Mouse (Mus musculus) granulocyte monocyte progenitor cell, adult 5-6 weeks (primary cell): ENCODE measurements around the gene Abhd8. TPM values are rescaled to one million over a fixed set of nuclear protein-coding genes. Genes with fewer than 3 reads are reported as not detected.
A peak's percentile ranks its signal among the peaks of the same experiment; 100 is the strongest.

ENCODE experiments used
- ATAC-seq: replicated peaks from 2 replicates; pipeline ENCODE4 v1.8.0; 2016; ENCODE audit warnings: mild to moderate bottlenecking, moderate TSS enrichment, inconsistent platforms; ENCODE audit not compliant: poor library complexity, severe bottlenecking
- total RNA-seq, 2 experiments: library from RNA; stranded (forward) in 1 of 2; stranded (reverse) in 1 of 2; fragments of 200-712, 200-1000 nt in 1 of 2; fragments of >200 nt in 1 of 2; fragmentation: Nextera tagmentation in 1 of 2; gene quantifications; 2 replicates each; pipeline ENCODE4 v1.2.3; 2014 to 2017

The Abhd8 gene
- 1.6 and 7.4 TPM in 2 replicates for total RNA-seq (2014; fragmentation: Nextera tagmentation)
- 4.7 and 5.4 TPM in 2 replicates for total RNA-seq (2017)

DNA sequence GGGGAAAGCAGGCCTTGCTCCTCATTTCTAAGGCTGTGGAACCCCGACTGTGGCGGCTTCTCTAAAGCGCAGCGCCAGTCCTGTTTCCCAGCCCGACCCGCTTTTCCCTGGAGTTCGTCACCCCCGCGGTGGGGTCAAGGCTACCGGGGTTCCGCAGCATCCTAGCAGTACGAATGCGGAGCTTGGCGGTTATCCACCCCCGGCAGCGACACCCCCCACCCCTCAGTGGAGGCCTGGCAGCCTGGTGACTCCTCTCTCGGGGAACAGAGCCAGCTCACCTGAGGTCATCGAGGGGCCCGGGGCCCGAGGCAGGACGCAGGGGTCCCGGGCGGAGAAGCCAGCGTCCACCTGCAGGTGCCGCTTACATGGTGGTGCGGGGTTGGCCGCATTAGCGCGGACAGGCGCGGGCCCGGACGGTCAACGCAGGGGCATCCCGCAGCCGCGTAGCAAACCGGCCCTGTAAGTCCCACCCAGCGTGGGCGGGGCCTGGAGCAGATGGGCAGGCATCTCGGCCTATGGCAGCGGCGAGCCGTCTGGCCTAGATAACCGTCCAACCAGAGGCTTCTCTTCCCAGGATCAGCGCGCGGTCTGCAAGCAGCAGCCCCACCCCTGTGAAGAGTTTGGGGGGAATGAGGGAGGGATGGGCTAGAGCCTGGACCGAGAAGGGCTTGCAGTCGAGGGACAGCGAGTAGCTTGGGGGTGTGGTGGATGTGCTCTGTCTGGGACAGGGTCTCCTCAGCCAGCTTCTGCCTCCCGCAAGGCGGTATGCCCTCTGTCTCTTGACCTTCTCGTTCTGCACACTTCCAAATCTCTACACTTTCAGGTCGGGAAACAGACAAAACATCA, at the start of gene Abhd8:
Gene Abhd8 (minus strand): TSS at position 468 of the 846 bp plus-strand sequence.
- peak; percentile 74 for ATAC-seq

DNA sequence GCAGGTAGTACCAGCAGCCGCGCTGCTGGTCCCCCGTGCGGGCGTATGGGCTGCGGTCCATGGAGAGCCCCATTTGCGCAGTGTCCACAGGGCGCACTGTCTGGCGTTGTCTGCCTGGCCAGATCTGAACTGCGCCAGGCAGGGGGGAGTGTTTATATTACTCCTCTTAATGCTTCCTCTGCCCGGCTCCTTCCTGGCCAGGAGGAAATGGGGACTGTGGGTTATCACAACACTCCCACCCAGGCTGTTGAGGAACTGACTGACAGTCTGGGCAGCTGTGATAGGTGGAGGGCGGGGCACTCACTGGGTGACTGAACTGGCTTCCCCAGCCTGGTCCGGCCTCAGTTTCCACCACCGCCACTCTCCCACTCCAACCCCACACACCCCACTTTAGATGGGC, 48.2 kb upstream of the Abhd8 start, which contains the start of gene Plvap:
Gene Plvap (minus strand): TSS at position 109 of the 400 bp plus-strand sequence.
- peak; percentile 84 for ATAC-seq

DNA sequence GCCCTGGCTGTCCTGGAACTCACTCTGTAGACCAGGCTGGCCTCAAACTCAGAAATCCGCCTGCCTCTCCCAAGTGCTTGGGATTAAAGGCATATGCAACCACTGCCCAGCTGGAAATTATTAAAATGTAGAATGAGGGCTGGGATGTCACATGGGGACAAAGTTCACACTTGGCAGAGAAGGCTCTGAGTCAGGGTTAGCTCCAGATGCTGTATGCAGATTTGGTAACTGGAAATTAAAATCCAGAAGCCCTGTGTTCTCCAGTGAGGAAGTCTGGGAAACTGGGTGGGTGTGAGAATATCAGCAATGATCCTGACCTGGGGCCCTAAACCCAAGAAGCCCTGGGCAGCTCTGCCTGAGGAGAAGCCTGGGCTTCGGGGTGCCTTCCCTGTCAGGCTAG, 45.9 kb upstream of the Abhd8 start:
- no peak for ATAC-seq

DNA sequence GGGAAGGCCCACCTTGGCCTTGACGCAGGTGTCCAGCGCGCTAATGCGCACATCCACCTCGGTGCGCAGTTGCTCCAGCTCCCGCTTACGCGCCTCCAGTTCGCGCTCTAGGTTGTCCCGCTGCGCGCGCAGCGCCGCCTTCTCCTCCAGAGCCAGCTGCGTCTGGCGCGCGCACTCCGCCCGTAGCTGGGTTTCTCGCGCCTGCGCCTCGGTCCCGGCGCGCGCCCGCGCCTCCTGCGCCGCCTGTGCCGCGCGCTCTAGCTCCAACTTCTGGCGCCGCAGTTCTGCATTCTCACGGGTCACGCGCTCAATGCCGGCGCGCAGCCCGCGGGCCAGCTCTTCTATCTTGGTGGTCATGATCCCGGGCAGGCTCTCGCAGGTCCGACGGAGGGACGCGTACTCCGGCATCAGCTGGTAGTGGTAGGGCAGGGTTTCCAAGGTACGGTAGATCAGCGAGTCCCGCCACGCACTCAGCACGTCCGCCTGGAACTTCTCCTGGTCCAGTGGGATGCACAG, 44.2 kb upstream of the Abhd8 start:
- ATAC-seq: peak; percentile 68

DNA sequence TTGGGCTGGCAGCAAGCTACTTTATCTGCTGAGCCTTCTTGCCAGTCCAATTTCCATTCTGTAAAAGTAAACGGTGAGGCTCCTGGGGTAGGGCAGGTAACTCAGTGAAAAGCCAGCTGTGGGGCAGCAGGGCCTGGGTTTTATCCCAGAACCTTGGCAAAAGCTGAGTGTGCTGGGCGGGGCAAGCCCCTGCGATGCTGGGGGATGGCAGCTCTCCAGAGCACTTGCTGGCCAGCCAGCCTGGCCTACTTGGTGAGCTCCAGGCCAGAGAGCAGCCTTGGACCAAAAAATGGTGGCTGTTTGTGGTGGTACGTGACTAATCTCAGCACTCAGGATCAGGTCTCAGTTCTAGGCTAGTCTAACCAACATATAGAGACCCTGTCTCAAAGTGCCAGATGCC, 42.5 kb upstream of the Abhd8 start:
- no peak for ATAC-seq

DNA sequence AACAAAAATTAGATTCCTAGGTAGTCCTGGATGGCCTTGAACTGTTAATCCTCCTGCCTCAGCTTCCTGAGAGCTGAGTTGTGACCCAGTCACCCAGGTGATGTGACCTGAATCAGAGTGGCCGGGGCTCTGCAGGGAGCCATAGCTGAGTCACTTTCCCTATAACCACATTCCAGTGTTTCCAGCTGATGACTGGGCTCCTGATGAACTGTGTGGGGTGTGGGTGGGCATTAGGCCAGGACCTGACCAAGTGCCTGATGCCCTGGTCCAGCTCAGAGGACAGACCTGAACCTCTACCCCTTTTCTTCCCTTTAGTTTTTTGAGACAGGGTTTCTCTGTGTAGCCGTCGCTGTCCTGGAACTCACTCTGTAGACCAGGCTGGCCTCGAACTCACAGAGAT, 41.9 kb upstream of the Abhd8 start:
- ATAC-seq: no peak

DNA sequence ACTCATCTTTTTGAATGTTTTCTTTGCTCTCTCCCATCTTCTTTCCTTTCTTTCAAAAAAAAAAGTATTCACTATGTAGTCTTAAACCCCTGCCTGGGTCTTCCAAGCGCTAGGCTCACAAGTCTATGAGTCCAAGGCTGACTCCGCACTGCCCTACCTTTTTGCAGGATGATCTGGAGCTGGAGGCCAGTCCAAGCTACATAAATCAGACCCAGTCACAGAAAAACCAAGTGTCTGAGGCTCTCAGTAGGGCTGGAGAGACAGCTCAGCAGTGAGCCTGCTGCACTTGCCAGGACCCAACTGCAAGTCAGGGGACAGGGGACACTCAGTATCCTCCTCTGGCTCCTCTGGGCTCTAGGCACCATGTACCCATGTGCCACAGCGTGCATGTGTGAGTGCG, 40.9 kb upstream of the Abhd8 start:
- ATAC-seq: no peak

DNA sequence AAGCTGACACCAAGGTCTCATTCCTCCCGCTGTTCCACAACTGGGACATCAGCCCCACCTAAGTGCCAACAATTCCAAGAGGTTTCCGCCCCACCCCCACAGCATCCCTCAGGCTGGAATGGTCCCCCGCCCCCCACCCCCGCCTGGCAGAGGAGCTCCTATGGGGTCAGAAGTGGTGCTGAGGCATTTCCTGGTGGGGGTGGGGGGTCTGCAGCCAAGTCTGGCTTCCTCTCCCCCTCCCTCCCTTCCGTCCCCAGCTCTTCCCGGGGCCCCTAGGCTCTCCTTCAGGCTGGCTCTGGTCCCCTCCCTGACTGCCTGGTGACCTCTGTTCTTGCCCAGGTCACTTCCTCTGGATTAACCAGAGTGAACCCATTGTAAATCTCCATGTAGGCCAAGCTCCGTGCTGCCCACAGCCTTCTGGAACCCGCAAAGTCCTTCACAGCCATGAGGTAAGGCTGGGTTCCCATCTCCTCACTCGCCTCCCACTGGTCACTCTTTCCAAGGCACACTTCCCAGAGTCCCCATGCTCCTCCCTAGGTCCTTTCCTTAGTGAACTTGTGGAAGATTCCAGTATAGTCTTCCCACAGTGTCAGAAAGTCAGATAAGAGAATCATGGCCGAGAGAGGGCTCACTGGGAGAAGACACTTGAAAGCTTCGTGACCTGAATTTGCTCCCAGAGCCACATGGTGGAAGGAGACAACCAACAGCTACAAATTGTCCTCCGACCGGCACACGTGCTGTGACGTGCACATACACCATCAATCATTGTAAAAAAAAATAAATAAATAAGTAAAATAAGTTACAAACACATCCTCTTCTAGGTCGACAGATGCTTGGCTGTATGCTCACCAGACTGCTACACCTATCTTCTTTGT, 35.6 kb upstream of the Abhd8 start:
- no peak for ATAC-seq

DNA sequence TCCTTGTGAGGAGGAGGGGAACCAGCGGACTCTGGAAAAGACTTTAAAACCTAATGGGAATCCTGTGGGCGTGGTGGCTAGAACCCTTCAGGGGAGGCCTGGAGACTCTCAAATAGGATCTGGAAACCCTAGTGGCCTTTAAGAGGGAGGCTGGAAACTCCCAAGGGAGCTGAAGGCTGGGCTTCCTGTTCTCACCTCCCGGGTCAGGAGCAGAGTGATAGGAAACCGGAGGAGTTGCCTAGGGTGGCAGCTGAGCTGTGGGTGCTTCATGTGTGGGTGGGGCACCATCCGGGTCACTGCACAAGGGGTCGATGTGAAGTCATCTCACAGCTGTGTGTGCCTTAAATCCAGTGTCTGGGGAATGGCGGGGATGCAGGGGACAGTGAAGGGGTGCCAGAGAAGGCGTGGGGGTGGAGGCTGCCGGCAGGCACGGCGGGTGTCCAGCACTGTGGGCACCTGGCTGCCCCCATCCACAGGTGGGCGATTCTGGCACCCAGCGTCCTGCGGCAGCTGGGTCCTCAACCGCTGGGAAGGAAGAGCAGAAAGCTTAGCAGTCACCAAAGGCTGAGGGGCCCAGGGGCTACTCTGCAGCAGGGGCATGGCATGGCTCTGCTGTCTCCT, 34.5 kb upstream of the Abhd8 start:
- ATAC-seq: no peak

DNA sequence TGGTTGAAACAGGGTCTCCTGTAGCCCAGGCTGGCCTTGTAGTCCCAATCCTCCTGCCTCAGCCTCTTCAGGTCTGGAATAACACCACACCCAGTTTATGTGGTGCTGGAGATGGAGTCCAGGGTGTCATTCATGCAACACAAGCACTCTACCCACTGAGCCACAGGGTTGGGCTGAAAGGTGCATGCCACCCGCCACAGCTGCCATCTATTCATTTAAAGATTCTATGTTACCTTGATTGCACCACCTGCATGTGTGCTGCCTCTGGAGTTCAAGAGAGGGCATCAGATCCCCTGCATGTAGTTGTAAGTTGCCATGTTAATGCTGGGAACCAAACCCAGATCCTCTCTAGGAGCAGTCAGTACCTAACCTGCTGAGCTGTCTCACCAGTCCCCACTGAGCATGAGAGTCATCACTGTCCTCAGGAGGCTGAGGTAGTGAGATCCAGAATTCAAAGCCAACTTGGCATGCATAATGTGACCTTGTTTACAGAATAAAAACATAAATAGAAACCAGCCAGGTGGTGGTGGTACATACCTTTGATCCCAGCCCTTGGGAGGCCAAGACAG, 33.7 kb upstream of the Abhd8 start:
- no peak for ATAC-seq

DNA sequence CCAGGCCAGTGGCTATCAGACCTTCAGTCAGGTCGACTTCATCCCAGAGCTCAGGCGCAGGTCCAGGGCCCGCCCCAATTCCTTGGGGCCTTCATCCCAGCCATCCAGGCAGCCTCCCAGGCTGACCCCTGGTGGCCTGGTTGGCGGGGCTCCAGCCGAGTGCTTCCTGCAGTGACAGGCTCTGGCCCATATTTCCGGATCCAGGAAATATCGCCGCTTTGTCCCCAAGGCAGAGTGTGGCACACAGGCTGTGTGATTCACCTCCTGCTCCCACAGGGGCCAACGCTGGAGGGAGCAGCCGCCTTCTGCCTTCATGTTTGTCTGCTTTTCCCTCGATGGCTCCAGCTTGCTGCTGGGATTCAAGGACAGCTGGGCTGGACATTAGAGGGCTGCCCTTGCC, 33.0 kb upstream of the Abhd8 start:
- ATAC-seq: no peak

DNA sequence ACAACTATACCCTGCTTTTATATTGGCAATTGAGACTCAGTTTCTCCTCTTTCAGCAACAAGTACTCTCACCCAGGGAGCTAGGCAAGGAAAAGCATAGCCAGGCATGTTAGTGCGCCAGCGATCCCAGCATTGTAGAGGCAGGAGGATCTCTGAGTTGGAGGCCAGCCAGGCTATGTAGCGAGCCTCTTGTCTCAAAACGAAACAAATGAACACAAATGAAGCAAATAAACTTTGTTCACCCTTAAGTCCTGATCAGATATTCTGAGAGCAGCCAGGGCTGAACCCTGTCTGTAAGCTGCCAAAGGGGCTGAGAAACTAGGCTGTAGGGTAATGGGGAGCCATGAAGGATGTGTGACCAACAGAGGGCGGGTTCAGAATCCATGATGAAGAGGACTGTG, 32.4 kb upstream of the Abhd8 start:
- ATAC-seq: no peak

DNA sequence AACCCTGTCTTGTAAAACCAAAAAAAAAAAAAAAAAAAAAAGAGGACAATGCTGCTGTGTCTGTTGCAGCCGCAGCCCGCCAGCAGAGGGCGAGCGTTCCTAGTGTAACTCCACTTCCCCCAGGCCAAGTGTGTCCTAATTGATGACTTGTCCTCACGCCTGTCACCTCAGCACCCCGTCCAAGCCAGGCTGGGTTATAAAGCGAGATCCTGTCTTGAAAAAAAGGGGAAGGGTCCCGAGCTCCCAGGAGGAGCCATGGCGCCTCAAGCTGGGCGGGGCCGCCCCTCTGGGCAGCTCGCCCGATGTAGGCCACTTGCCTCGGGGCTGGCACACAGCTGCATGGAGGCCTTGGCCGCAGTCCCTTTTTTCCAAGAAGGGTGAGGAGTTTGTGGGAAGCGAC, 31.6 kb upstream of the Abhd8 start:
- peak; percentile 97 for ATAC-seq

DNA sequence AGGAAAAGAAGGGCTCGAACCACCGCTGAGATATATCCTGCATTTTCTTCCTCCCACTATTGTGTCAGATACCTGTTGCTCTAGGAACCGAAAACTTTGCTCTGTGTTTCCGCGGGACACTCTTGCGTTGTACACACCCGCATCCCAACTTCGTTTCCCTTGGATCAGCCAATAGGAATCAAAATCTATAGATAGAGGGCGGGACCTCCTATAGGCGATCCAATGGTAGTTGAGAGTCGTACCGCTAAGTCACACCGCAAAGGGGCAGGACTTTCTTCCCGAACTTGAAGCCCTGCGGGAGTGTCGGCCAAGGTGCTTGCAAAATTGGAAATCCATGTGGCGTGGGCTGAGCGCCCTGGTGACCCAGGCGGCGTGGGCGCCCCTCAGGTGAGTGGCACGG, 25.0 kb upstream of the Abhd8 start:
- peak; percentile 93 for ATAC-seq

DNA sequence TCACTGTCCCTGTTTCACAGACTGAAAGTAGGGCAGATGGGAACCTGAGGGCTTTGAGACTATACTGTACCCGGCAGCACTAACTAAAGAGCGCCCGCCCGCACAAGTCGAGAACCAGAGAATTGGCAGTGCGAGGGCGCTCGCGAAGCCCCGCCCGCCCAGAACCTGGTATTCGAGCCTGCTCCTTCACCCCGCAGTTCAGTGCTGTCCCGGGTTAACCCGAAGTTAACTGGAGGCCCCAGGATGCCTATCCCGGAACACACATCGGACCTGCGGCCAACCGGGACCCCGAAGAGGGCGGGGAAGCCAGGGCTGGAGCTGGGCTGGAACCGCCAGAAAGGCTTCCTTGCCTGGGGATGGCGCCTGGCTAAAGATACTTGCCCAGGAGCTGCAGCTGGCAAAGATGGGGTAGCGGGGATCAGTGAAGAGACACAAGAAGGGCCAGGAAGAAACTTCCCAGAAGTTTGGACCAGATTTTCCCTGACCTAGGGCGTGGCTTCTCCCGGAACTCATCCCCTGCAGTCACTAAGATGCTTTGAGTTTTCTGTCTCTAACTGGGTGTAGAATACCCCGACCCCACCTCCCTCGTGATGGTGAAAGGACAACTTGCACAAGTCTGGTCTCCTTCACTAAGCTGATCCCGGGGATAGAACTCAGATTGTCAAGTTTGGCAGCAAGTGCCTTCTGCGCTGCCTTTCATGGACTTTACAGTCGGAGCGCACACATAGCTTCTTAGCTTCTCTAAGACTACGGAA, 24.4 kb upstream of the Abhd8 start, which contains the start of gene Gtpbp3:
Gene Gtpbp3 (plus strand): TSS at position 413 of the 755 bp plus-strand sequence.
- ATAC-seq: peak; percentile 16; the same call in 1 of the 2 replicates

DNA sequence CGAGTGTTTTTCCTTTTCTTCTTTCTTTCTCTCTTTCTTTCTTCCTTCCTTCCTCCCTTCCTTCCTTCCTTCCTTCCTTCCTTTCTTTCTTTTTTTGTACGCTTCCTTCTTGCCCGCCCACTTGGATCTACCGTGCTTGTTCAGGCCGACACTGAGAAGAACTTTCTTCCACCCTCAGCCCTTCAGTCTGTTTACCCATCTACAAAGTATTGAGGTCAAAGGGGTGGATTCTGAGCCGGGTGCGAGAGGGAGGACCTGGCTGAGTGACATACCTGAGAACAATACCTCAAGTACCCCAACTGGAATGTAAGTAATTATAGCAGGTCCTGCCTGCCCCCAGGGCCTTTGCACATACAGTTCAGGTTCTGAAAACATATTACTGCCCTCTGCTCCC, 22.7 kb upstream of the Abhd8 start:
- no peak for ATAC-seq

DNA sequence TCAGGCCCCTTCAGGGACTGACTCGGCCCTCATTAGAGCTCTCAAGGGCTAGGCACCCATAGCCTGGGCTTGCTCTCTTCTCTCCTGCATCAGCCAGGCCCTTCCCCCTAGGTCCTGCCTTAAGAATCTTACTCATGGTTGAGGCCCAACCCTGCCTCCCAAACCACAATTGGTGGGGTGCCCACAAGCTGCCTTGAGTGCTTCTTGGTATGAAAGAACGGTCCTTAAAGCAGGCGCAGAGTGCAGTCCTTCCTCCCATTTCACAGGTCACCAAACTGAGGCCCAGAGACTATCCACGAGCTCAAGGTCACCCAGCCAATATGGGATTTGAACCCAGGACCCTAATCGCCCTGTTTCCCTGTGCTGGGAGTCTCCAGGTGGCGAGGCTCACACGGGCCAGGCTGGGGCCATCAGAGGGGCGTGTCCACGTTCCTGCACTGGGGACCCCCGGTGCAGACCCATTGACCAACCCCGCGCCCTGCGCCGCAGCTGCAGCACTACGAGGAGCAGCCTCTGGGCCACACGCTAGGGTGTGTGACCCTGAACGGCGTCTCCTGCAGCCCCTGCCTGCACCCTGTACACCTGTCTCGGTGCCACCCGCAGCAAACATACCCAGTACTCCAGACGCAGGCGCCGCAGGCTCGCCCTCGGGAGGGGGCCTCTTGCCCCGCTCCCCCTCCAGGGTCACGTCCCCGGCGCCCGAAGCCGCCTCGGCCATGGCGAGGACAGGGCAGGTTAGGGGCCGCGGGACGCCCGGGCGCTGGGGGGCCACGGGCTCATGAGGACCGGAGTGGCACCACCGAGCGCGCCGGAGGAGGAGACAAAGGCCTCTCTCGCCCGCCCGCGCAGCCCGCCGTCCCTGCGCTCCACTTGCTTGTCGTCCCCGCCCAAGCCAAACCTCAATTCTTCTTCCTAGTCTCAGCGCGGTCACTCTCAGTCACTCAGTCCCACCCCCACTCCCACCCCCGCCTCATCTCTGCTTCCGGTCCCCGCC, 22.0 kb upstream of the Abhd8 start, which contains the start of gene Ano8:
Gene Ano8 (minus strand): TSS at position 822 of the 994 bp plus-strand sequence.
- ATAC-seq: peak; percentile 48

DNA sequence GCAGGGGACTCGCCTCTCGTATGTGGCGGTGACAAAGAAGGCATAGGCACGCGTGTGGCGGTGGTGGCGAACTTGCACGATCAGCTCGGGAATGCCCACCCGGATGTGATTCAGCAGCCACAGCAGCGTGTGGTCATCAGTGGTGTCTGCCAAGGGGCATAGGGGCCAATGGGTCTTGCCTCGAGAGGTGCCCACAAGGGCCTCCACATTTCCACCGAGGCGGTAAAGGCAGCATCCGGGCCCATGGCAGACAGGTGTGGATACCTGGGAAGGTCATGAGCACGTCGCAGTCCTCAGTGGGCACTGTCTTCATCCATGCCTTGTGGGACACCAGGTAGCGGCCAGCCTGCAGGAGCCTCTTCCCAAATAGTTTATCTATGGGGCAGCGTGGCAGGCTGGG, 21.3 kb upstream of the Abhd8 start:
- no peak for ATAC-seq
